Mouse (Mus musculus) adrenal gland, adult 2 months (tissue): ENCODE results near the gene Dhrs3. TPM values are rescaled to one million over a fixed set of nuclear protein-coding genes. Genes with fewer than 3 reads are reported as not detected.

ENCODE experiments used
- DNase-seq: peaks from one replicate; pipeline ENCODE4 v3.0.0; 2021
- polyA plus RNA-seq: library from polyadenylated mRNA; depleted of rRNA; stranded (reverse); fragments of >200 nt; gene quantifications from 2 replicates; pipeline ENCODE4 v1.2.3, GENCODE M21; 2012
- total RNA-seq, 2 experiments: library from RNA; stranded (reverse); gene quantifications; 2 replicates each; pipeline ENCODE4 v1.2.3; 2021

The Dhrs3 gene
- total and polyA plus RNA-seq, 3 experiments, result 94.8 to 157 (median 135) TPM

DNA sequence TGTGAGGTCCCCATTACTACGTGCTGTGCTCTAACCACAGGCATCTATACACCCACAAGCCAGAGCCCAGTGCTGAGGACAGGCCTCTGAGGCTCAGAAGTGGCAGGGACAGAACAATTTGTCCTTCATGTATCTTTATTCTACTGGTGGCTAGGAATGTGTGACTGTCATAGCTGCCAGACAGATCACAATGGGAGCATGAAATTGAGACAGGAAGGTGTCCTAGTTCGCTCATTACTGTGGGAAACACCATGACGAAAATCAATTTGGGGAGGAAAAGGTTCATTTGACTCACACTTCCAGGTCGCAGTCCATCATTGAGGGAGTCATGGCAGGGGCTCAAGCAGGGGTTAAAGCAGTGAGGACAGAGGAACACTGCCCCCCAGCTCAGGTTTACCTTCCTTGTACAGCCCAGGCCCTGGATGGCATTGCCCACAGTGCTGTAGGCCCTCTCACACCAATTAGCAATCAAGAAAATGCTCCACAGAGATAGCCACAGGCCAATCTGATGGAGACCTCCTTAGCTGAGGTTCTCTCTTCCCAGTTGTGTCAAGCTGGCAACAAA, 47.3 kb downstream of the Dhrs3 start:
- no peak for DNase-seq

DNA sequence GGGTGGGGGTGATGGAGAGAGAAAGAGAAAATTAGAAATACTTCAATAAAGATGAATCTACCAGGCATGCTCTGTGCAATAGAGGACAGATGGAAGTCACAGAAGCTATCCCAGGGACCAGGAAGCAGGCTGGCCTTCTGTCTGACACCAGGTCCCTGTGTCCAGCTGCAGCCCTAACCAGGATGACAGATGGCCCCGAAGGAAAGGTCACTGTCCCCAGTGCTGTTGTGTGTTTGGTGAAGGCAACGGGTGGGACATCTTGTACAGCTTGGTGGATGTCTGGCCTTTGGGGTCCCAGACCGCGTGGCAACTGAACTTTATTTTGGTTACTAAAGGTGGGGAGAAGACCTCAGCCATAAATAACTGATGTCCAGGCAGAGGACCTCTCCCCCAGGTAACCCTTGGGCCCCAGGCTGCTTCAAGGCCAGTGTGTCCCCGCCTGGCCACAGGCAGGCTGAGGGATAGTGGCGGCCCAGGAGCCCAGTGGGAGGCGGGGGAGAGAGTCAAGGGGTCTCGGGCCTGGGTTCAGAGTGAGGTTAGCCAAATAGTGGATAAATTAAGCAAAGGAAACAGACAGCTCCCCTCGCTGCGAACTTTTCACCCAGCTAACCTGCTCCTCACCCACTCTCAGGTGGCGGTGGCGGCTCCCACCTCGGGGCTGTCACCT, 48.3 kb downstream of the Dhrs3 start:
- DNase-seq, result no peak

DNA sequence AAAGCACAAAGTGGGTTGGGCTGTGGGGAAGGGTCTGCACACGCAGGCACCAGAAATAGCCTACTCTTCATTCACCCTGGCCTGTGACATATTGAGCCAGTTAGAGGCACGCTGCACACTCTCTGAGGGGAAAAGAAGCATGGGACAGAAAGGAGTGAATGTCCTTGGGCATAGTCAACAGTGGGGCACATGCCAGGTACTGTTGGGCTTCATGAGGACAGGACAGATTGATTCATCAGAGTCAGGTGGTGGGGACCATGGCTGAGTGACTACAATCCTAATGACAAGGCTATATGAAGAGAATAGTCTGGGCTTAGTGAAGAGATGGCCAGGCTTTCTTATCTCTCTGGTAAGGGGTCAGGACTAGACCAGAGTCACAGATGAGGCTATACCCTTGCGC, 49.8 kb downstream of the Dhrs3 start:
- DNase-seq, result no peak

DNA sequence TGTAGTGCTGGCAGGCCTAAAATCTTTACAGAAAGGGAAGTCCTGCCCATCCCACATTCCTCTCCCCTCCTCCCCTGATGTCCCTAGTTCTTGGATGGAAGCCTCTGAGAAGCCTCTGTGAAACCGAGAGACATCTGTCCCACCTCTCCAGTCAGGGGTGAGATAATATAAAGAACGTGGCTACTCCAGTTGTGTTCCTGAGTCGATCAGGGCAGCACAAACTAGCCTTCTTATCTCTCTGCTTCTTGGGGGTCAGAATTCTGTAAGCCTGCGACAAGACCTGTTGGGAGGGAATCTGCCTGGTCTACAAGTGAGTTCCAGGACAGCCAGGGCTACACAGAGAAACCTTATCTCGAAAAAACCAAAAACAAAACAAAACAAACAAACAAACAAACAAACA, 50.6 kb downstream of the Dhrs3 start:
- no peak for DNase-seq

DNA sequence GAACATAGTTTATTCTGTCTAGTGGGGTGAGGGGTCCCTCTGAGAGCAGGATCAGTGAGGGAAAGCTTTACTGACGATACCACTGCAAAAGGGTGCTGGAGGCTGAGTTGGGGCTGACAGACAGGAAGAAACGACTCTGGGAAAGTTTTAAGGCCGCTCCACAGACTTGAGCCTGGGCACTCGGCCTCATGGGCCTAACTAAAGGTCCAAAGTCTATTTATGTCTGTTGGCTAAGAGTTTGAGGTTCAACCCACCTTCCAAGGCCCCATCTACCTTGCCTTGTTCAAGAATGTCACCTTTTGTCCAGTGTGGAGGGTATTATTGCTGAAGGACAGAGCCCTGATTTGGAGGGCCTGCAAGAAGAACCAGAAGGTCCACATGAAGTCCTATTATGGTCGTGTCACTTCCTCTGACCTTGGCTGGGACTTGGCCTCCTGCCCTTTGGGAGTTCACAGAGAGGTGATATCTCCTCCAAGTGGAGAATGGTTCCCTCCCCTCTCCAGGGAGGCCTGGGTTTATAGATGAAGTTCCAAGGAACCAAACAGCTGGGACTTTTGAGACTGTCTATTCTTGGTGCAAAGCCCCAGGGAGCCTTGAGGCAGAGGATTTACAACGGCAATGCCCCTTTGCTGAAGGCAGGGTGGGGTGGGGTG, 55.2 kb downstream of the Dhrs3 start:
- peak; percentile 90 for DNase-seq

DNA sequence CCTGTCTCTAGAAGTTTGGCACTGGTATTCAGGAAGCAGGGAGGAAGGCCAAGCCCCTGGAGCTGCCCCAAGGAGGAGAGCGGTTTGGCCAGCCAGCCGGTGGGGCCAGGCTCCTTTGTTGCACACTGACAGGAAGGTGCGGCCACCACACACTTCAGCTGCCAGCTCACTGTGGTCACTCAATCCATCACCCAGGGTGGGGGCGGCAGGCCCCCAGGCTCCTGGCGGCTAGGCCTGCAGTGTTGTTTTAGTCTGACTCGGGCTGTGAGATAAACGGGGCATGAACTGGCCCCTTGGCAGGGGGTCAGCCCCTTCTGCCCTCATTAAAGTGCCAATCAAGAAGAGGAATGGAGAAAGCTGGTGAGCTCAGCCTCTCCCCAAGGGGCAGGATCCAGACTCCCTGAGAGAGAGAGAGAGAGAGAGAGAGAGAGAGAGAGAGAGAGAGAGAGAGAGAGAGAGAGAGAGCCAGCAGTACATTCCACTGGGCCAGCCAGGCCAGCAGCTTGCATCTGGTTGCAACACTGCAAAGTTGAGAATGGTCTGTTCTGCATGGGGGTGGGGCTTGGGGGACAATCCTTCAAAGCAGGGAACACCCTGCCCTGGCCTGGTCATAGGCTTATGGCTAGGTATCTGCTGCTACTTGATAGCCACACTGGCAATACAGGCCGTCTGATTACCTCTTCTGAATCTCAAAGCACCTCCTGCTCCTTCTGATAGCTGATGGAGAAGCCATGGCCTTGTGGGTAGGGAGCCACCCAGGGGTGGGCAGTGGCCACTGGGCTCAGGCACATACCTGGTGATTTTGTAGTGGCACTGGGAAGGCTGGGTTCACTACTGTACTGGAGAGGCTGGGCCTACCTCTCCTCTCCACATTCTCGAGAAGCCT, 57.1 kb downstream of the Dhrs3 start:
- peak; percentile 85 for DNase-seq

DNA sequence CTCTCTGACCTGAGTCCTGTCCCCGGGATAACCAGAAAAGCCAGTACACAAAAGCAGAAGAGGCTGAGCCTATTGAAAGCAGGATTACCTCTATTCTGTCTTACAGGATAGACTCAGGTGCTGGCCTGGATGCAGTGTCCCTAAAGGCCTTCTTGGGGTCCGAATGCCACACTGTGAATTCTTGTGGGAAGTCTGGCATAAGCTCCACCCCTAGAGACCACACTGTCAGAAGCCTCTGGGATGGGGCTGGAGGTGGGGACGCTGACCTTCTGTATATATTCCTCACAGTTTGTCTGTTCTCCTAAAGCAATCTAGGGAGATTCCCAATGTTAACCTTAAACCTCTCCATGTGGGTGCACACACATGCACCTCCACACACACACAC, 57.7 kb downstream of the Dhrs3 start:
- no peak for DNase-seq

DNA sequence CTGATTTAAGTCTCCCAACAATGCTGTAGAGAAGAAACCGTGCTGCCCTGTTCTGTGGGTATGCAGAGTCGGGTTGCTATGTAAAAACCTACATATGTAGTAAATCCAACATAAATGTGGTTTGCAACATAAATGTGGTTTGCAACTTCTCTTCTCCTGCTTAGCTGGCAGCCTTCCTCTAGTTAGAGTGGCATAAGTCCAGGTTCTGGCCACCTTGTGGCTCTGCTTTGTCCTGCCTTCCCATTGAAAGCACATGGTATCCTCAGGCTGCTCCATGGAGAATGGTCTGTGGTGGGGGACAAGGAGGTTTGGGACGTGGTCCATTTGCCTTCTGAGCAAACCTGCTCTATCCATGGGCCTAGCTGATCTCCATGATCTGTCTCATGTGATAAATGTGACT, 58.3 kb downstream of the Dhrs3 start:
- DNase-seq, result no peak

DNA sequence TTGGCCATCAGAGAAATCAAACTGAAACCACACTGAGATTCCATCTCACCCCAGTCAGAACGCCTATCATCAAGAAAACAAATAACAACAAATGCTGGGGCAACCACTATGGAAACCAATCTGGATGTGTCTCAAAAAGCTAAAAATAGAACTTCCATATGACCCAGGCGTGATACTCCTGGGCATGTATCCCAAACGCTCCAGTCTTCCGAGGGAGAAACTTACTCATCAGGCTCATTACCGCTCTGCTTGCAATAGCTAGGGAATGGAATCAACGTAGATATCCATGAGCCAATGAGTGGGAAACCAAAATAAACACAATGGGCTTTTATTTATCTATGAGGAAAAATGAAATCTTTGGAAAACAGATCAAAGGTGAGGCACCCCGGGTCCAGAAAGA, 59.2 kb downstream of the Dhrs3 start:
- DNase-seq, result no peak

DNA sequence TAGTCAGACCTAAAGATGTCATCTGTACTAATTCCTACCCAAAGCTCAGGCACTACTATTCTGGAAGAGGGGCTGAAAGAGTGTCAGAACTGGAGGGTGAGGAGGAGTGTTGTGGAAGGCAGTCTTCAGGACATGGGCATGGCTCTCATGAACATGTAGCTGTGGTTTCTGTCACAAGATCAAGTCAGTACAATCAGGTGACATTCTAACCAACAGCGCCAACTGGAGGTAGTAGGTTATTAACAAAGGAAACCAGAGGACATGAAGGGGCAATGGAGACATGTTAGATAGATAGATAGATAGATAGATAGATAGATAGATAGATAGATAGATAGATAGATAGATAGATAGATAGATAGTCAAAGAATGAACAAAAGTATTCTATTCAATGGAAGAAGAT, 60.8 kb downstream of the Dhrs3 start:
- no peak for DNase-seq

DNA sequence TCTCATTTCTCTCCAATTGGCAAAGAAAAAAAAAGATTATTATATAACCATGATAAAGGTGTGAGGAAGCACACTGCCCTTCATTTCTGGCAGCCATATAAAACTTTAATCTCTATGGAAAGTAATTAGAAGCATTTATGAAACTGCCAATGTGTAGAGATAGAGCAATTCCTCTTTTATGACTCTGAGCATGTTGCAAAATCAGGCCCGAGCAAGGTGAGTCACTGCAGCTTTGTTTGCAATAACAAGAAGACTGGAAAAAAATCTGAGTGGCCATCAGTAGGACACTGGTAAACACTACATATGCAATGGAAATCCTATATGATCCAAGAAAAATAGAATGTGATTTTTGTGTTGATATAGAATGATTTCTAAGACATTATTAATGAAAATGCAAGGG, 63.2 kb downstream of the Dhrs3 start:
- DNase-seq, result peak; percentile 67

DNA sequence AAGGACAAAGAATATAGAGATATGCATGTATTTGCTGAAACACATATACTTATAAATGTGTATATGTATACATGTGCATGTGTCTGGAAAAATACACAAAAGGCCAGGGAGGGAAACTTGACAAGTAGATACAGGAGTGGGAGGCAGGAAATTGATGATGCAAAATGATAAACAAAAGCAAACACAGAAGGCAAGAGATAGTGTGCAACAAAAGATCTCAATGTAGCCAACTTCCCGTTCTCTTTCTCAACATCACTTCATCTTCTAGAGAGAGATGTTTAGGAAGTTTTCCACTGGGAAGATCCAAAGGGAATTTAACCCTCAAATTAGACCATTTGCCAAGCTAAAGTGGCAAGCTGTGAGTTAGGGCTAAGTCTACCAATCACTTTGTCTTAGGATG, 63.7 kb downstream of the Dhrs3 start:
- DNase-seq, result no peak

DNA sequence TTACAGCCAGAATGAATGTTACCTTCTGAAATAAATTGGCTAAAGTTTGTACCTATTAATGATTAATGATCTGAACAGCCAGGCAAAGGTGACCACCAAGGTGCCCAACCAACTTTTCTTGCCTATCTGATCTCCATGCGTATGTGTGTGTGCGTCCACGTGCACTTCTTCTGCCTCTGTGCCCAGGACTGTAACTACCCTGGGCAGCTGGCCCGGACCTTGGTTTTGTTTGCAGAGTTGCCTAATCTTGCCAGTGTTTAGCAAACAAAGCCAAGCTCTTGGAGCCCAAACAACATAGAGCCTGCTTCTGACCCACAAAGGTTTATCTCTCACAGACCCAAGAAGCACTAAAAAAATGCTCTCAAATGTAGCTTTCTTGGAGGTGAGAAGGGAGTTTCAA, 64.6 kb downstream of the Dhrs3 start:
- DNase-seq, result peak; percentile 89

DNA sequence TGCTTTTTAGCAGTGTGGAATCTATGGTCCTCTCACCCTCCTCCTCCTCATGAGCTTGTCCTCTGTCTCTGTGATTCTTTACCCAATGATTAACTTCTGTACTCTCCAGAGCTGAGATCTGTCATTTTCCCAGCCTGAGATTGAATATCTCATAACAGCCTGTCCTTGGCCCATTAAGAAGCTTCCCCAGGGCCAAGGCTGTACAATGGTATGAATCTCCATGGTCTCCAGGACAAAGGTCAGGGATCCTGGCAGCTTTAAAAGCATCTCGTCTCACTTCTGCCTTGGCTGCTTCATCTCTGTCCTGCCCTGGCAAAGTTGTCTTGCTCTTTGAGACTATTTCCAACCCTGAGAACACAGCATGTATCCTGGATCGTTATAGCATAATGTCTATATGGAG, 65.1 kb downstream of the Dhrs3 start:
- peak; percentile 80 for DNase-seq

DNA sequence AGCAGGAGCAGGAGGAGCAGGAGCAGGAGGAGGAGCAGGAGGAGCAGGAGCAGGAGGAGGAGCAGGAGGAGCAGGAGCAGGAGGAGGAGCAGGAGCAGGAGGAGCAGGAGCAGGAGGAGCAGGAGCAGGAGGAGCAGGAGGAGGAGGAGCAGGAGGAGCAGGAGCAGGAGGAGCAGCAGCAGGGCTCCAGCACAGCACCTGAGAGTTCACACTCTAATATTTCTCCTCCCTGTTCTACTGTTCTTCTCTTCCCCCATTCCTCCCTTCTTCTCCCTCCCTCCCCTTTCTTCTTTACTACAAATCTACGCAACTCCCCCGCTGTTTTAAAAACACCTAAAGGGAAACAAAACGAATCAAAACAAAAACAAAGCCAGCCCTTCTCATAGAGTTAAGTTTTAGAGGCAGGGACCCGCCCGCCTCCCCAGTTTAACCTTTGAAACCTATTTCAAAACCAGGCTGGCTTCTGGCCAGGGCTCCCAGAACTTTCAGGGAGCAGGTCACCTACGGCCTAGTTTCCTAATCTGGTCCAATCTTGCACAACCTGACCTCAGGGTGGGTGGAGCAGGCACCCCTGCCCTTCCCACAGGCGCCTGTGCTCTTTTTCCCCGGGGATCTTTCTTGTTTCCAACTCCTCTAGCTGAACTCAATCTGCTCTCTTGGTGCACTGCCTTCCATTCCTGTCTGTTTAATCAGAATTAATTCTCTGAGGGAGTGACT, 67.7 kb downstream of the Dhrs3 start:
- DNase-seq, result peak; percentile 93

DNA sequence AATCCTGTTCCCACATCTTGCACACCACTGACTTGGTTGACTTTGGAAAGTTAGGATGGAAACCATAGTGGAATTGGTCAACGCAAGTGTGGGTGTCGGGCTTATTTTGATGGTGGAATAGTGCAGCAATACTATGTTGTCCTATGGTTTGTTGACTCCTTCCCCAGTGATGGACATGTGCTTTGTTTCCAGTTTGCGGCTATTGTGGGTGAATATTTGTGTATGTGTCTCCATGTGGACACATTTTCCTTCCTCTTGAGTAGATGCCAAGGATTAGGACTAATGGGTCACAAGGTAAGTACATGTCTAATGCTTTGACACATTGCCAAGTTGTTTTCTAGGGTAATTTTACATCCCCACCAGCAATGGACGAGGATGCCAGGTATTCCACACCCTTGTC, 68.6 kb downstream of the Dhrs3 start:
- DNase-seq, result no peak

DNA sequence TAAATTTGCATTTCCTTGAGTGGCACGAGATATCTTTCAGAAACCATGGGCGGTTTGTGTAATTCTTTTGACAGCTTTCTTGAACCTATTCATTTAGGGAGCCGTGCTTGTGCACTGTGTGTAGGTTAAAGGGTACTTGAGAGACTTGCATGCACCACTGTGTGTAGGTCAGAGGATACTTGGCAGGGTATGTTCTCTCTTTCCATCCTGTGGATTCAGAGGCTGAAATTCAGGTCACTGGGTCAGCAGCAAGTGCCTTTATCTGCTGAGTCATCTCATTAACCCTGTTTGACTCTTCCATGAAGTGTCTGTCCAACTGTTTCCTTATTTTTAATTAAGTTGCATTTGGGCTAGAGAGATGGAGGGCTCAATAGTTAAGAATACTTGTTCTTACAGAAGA, 69.1 kb downstream of the Dhrs3 start:
- DNase-seq, result no peak

DNA sequence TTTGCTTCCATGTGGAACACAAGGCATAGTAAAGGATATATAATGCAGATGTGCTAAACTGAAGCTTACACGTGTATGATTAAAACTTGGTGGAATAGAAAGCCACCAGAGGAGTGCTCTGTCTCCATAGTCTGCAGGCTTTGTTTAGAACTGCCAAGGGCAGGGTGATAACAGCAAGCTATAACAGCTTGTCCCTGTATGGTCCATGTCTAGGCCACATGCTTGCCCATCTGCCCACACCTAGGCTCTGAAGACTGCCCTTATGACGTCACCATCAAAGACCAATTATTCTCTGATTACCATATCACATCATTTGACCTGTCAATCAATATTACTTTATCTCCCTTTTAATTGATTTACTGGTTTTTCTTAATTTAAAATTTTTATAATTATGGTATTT, 72.6 kb downstream of the Dhrs3 start:
- no peak for DNase-seq

DNA sequence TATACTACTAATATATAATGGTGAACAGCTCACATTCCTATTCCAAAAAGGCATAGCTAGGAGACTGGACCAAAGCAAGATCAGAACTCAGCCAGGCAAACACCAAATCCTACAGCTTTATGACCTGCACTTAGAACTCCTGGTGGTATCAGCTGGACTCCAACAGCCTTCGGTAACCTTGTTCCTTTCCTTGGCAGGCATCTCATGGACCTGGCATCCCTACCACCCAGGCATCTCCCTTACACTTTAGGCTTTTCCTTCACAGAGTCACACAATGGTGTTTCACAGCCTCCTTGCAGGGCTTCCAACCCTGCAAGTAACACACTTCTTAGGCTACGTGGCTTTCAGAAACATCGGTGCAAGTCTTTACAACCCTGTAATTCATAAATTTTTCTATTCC, 75.7 kb downstream of the Dhrs3 start:
- DNase-seq, result no peak

DNA sequence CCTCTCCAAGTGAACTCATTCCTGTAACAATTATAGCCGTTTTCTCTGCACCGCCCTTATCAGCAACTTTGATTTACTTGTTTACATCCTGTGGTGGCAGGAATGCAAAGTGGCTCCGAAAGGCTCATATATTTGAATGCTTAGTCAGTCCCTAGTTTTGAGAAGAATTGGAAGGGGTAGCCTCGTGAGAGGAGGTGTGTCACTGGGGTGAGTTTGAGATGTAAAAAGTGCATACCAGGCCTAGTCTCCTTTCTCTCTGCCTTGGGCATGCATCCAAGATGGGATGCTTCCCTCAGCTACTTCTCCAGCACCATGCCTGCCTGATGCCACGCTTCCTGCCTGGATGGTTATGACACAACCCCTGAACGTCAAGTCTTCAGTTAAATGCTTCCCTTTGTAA, 76.4 kb downstream of the Dhrs3 start:
- no peak for DNase-seq

DNA sequence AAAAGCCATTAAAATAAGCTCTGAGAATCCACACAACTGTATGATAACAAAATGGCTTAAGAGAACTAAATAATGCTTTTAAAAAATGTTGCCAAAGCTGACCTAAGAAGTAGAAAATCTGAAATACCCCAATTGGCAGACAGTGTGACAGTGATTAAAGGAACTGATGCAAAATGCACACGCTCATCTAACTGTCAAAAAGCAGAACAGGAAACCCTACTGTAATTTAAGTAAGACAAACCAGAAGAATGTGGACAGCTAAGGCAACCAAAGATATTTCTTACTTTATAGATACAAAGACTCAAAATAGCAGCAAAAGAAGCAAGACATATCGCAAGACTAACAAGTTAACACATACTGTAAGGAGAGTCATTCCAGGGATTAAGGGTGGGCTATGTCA, 78.4 kb downstream of the Dhrs3 start:
- no peak for DNase-seq
